Mouse (Mus musculus) liver, embryonic 13.5 days (tissue): Measurements from ENCODE around the gene Lingo3. TPM values are rescaled to one million over a fixed set of nuclear protein-coding genes. Genes with fewer than 3 reads are reported as not detected.
A peak's percentile ranks its signal among the peaks of the same experiment; 100 is the strongest.

ENCODE experiments used
- ATAC-seq: fragments of 200-750 bp; cut with Nextera tagmentation; 2 replicates; pipeline ENCODE4 v1.8.0; 2017; ENCODE audit warnings: low read depth, mild to moderate bottlenecking, moderate number of reproducible peaks, moderate library complexity
- DNase-seq: peaks from one replicate; pipeline ENCODE4 v3.0.0; 2022
- H3K27ac ChIP-seq: fragments of 300-500 bp; sonication (generic); 2 replicates; pipeline ENCODE4 v1.5.1; 2015; ENCODE audit warnings: moderate library complexity, mild to moderate bottlenecking, inconsistent platforms
- H3K27me3 ChIP-seq: fragments of 300-500 bp; sonication (generic); 2 replicates; pipeline ENCODE4 v1.6.1; 2015; ENCODE audit warnings: mild to moderate bottlenecking, inconsistent platforms
- H3K36me3 ChIP-seq: fragments of 300-500 bp; sonication (generic); 2 replicates; pipeline ENCODE4 v1.6.1; 2015; ENCODE audit warnings: mild to moderate bottlenecking, inconsistent platforms
- H3K4me1 ChIP-seq: fragments of 300-500 bp; sonication (generic); replicated peaks from 2 replicates; pipeline ENCODE4 v1.6.1; 2015; ENCODE audit warnings: inconsistent platforms
- H3K4me2 ChIP-seq: fragments of 300-500 bp; sonication (generic); 2 replicates; pipeline ENCODE4 v1.6.1; 2015; ENCODE audit warnings: inconsistent platforms, mild to moderate bottlenecking, moderate library complexity
- H3K4me3 ChIP-seq: fragments of 300-500 bp; sonication (generic); replicated peaks from 2 replicates; pipeline ENCODE4 v1.5.1; 2015; ENCODE audit warnings: mild to moderate bottlenecking, inconsistent platforms
- H3K9ac ChIP-seq: fragments of 300-500 bp; sonication (generic); 2 replicates; pipeline ENCODE4 v1.6.1; 2015; ENCODE audit warnings: mild to moderate bottlenecking, inconsistent platforms
- H3K9me3 ChIP-seq: fragments of 300-500 bp; sonication (generic); replicated peaks from 2 replicates; pipeline ENCODE4 v1.6.1; 2016; ENCODE audit warnings: inconsistent platforms
- WGBS: fragments of 180-500 bp; shearing (Covaris S2); methylation state at CpG from one replicate; pipeline ENCODE4 v1.1.7; 2015; ENCODE audit not compliant: insufficient replicate concordance; 5-methylcytosine and 5-hydroxymethylcytosine counted together
- polyA plus RNA-seq: library from polyadenylated mRNA; unstranded; fragments of >200 nt; fragmentation: Nextera tagmentation; extraction: Ambion mirVana; gene quantifications from 2 replicates; pipeline ENCODE4 v1.2.1, GENCODE M21; 2015

Lingo3 gene
- polyA plus RNA-seq, 1 experiment from 2014 or later, result not detected

- H3K9ac ChIP-seq, result peak within 1 kb of the TSS; percentile 95
- H3K27me3 ChIP-seq, result no peaks in the 10 kb centered on the region
- peak within 1 kb of the TSS; percentile 92 for H3K27ac ChIP-seq
- DNase-seq (peak; percentile 93), ATAC-seq (peak; percentile 92)
- H3K4me3 ChIP-seq, result peak within 1 kb of the TSS; percentile 90
- WGBS, result under 1% methylated on average over 104 of the region's 104 CpGs
- H3K4me1 ChIP-seq, result peaks cover 48% of the 10 kb centered on the region
- peaks cover 67% of the 10 kb centered on the region for H3K36me3 ChIP-seq
- no peaks in the 10 kb centered on the region for H3K9me3 ChIP-seq
- H3K4me2 ChIP-seq, result peak within 1 kb of the TSS; percentile 78
These were observed 45.5 kb downstream of the Lingo3 start, which contains the start of the genes Sf3a2 and Plekhj1 for GRCm38 (mm10) chr10:80798150-80799006. Sf3a2 (plus strand) TSS chr10:80798198. Plekhj1 (minus strand) TSS chr10:80798626.

DNA sequence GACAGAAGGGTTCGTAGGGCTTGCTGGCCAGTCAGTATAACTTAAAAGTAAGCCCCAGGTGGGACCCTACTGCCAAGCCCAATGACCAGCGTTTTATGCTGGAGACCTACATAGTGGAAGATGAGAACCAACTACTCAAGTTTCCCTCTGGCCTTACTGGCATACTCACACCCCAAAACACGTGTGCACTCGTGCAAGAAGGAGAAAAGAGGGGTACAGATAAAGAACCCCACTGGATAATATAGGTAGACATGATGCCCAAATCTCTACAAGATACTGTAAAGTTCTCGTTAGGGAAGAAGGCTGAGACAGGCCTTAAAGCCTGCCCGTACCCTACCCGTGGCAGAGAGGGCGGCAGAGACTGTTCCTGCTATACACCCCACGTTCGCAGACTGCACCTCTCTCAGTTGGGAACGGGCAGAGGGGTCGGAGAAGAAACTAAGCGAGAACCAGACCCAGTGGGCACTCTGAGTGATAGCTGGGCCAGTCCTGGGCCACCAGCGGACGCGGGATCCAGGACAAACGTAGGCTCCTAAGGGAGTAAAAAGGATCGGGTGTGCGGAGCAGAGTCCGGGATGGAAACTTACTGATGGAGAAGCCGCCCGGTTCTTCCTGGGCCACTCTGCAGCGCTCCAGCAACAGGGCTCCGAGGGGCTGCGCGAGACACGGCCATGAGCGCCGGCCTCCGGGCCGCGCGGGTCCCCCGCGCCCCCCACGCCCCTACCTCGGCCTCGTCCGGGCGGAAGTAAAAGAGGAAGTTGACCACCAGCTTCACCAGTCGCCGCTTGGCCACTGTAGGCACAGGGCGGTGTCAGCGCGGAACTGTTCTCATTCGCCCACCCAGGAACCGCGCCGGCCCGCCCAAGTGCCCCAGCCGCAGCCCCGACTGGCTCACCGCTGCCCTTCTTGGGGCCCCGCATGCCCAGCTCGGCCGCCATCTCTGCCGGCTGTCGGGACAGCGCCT lies 46.4 kb downstream of the Lingo3 start:
- H3K27me3 ChIP-seq, result no peaks in the 10 kb centered on the region
- H3K4me1 ChIP-seq, result peaks cover 48% of the 10 kb centered on the region
- H3K9me3 ChIP-seq, result no peaks in the 10 kb centered on the region
- H3K4me2 ChIP-seq, result peak overlapping the region; percentile 78
- H3K36me3 ChIP-seq, result peaks cover 67% of the 10 kb centered on the region
- DNase-seq, result no peak
- peak overlapping the region; percentile 90 for H3K4me3 ChIP-seq
- peak; percentile 59 for ATAC-seq
- peak overlapping the region; percentile 95 for H3K9ac ChIP-seq
- 2% methylated on average over 59 of the region's 59 CpGs for WGBS
- peak overlapping the region; percentile 92 for H3K27ac ChIP-seq

- Histone ChIP-seq H3K4me1 (peaks cover 54% of the 10 kb centered on the region), H3K4me2 (peak overlapping the region; percentile 78), H3K27ac (peak overlapping the region; percentile 92), H3K36me3 (peaks cover 67% of the 10 kb centered on the region), H3K4me3 (peak overlapping the region; percentile 90), H3K9me3 (no peaks in the 10 kb centered on the region), H3K9ac (peak overlapping the region; percentile 95), H3K27me3 (no peaks in the 10 kb centered on the region)
- DNase-seq (no peak), ATAC-seq (no peak)
- WGBS, result 82% methylated on average over 9 of the region's 9 CpGs
These were observed 47.5 kb downstream of the Lingo3 start for GRCm38 (mm10) chr10:80796307-80796848.

GRCm38 (mm10) chr10:80794750-80795149 lies 49.1 kb downstream of the Lingo3 start:
- Histone ChIP-seq H3K9ac (no peak overlapping the region), H3K4me2 (no peak overlapping the region), H3K27me3 (no peaks in the 10 kb centered on the region), H3K4me1 (peaks cover 44% of the 10 kb centered on the region), H3K27ac (peak overlapping the region; percentile 1; the same call in 1 of the 2 replicates), H3K4me3 (no peak overlapping the region), H3K36me3 (peaks cover 70% of the 10 kb centered on the region), H3K9me3 (no peaks in the 10 kb centered on the region)
- ATAC-seq (no peak), DNase-seq (no peak)
- WGBS, result 91% methylated on average over 8 of the region's 8 CpGs

DNA sequence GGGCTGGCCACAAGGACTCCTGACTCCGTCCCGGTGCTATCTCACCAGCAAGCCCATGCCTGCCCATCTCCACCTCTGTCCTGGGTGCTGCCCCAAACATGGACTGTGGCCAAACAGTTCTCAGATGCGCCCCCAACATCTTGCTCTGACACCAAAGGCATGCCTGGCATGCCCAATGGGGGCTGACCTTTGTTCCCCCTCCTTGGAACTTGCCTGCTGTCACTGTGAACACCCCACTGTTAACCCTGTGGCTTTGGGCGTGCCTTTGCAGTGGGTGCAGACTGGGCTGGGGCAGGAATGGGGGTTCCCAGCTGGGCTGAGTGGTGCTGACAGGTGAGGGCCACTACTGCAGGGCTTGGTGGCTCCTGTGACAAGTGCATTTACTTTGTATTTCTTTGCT lies 50.0 kb downstream of the Lingo3 start:
- H3K4me3 ChIP-seq, result no peak overlapping the region
- no peaks in the 10 kb centered on the region for H3K9me3 ChIP-seq
- no peak overlapping the region for H3K27ac ChIP-seq
- 86% methylated on average over 4 of the region's 4 CpGs for WGBS
- no peak overlapping the region for H3K4me2 ChIP-seq
- H3K4me1 ChIP-seq, result peaks cover 37% of the 10 kb centered on the region
- peaks cover 78% of the 10 kb centered on the region for H3K36me3 ChIP-seq
- ATAC-seq (no peak), DNase-seq (no peak)
- H3K9ac ChIP-seq, result no peak overlapping the region
- no peaks in the 10 kb centered on the region for H3K27me3 ChIP-seq

DNA sequence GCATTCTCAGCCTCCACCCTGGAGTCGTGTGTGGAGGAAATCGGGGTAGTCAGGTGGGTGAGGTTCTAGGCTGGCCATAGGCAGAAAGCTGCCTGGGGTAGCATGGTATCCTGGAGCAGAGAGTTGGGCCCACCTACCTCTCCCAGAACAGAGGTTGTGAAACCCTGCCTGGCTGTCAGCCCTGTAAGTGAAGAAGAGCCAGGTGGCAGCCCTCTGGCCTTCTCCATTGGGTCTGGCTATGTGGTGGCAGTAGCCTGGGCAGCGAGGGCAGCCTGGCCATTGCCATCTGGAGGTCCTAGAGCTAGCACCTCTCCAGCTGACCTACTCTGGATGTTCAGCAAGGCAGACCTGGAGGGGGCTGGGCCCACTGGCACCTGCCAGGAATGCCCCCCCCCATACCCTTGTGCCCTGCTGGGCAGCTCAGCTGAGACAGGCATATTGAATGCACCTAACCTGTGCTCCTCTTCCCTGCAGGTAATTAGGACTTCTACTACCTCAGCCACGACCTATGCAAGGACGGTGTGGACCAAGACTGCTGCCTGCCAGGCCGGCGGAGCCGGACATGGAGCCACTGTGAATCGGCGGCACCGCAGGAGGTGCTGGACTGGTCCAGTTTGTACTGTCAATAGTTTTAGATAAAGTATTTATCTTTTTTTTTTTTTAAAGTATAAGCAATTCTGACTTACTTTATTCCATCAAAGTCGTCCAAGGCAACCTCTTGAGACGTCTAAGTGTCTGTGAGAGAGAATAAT lies 50.6 kb downstream of the Lingo3 start:
- Histone ChIP-seq H3K27me3 (no peaks in the 10 kb centered on the region), H3K4me3 (no peak overlapping the region), H3K4me2 (no peak overlapping the region), H3K36me3 (peaks cover 84% of the 10 kb centered on the region), H3K9me3 (no peaks in the 10 kb centered on the region), H3K27ac (no peak overlapping the region), H3K9ac (no peak overlapping the region), H3K4me1 (peaks cover 37% of the 10 kb centered on the region)
- 88% methylated on average over 13 of the region's 13 CpGs for WGBS
- no peak for ATAC-seq
- no peak for DNase-seq

DNA sequence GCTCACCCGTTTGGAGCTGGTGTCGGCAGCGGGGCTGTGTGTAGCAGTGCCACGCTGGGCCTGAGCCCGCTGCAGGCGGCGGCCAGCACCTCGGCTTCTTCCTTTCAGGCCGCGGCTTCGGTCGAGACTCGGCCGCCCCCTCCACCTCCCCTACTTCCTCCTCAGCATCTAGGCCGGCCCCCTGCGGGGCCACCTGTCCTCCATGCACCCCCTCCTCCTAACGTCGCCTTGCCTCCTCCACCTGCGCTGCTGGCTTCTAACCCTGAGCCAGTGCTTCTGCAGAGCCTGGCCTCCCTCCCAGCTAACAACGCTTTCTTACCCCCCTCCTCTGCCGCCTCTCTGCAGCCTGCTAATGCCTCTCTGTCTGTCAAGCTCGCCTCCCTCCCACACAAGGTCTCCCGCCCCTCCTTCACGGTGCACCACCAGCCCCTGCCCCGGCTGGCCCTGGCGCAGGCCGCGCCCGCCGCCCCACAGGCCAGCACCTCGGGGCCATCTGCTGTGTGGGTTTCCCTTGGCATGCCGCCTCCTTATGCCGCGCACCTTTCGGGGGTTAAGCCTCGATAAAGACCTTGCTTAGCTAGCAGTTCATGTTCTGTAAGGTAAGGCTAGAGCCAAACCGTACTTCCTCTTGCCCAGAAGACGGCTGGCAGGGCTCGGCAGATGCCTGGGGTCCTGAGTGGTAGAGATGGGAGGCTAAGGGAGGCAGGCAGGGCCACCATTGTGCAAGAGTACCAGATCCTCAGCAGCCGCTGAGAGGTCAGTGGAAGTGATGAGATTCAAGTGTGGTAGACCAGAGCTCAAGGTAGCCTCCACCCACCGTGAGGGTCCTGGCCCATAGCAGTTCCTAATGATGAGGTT lies 51.4 kb downstream of the Lingo3 start:
- H3K9ac ChIP-seq, result no peak overlapping the region
- H3K27ac ChIP-seq, result no peak overlapping the region
- H3K9me3 ChIP-seq, result no peaks in the 10 kb centered on the region
- no peaks in the 10 kb centered on the region for H3K27me3 ChIP-seq
- no peak for DNase-seq
- H3K4me1 ChIP-seq, result peaks cover 37% of the 10 kb centered on the region
- ATAC-seq, result no peak
- WGBS, result 64% methylated on average over 41 of the region's 41 CpGs
- H3K4me3 ChIP-seq, result no peak overlapping the region
- H3K4me2 ChIP-seq, result no peak overlapping the region
- H3K36me3 ChIP-seq, result peaks cover 92% of the 10 kb centered on the region

DNA sequence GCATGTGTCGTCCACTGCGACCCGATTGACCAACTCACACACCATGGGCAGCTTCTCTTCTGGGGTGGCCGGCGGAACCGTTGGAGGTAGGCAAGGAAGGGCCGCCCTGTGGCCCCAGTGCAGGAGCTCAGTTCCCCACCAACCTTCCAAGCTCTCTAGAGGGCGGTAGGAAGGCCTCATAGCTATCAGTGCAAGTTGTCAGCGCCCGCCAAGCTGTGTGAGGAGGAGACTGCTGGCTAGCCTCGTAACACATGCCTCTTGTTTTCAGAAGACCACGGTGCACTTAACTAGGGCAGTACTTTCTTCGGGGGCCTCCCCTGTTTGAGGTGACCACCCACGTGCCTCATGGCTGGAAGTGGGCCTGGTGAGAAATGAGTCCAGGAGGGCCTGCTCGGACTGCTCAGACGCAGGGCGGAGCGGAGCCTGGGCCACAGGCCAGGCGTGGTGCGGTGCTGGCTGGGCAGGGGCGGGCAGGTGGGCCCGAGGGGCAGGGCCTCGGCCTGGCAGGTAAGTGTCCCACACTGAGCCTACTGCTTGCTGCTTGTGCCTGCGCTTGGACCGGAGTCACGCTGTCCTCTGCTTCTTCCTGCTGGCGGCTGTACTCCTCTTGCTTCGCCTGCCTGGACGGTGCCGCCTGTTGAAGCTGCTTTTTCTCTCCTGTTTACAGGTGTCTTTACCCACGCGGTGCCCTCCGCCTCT lies 52.2 kb downstream of the Lingo3 start:
- Histone ChIP-seq H3K4me1 (peaks cover 29% of the 10 kb centered on the region), H3K4me3 (no peak overlapping the region), H3K4me2 (no peak overlapping the region), H3K27me3 (no peaks in the 10 kb centered on the region), H3K27ac (no peak overlapping the region; the same call in 1 of the 2 replicates), H3K36me3 (peaks cover 99% of the 10 kb centered on the region), H3K9me3 (no peaks in the 10 kb centered on the region), H3K9ac (no peak overlapping the region)
- 76% methylated on average over 33 of the region's 33 CpGs for WGBS
- ATAC-seq, result no peak
- no peak for DNase-seq

- H3K9me3 ChIP-seq, result no peaks in the 10 kb centered on the region
- peaks cover 21% of the 10 kb centered on the region for H3K4me1 ChIP-seq
- H3K27ac ChIP-seq, result peak overlapping the region; percentile 9; the same call in 1 of the 2 replicates
- no peak for DNase-seq
- H3K4me2 ChIP-seq, result no peak overlapping the region
- peaks cover 99% of the 10 kb centered on the region for H3K36me3 ChIP-seq
- no peak overlapping the region for H3K4me3 ChIP-seq
- no peaks in the 10 kb centered on the region for H3K27me3 ChIP-seq
- H3K9ac ChIP-seq, result no peak overlapping the region
- WGBS, result 79% methylated on average over 19 of the region's 19 CpGs
- ATAC-seq, result no peak
These were observed 53.0 kb downstream of the Lingo3 start for GRCm38 (mm10) chr10:80790761-80791404.
